Comparison of ENCODE assay signal across 11 mouse cellular contexts in the genomic region with DNA sequence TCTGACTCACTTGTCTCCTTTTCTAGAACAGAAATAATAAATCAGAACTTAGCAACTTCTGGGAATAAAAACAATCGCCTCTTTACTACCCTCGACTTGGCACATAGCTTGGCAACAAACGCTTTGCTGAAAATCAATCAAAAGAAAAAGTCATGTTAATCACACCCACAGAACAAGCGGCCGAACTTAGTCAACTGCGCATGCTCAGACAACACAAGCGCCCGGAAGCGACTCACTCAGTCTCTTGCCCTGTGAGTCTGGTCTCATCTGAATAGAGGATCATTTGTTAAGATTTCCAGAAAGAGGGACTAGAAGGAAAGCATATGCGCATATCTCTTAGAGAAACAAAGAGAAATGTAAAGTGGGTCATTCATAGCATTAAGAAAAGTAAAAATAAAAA.
A peak's percentile ranks its signal among the peaks of the same experiment; 100 is the strongest.
DNase-seq lines count a peak whose midpoint lies in the region; ATAC-seq lines count a peak whose summit lies in the region.
"Had no signal": no experiment of that assay in that cellular context is flagged by ENCODE, and none has a peak within 500 bp of the region (broad histone marks: within the 10 kb centered on the region; RNA-seq: fewer than 3 reads in every experiment).

No protein-coding gene starts in this region.

- no peak overlapping the region for H3K4me3 ChIP-seq in limb, embryonic 13.5 days
- no peak overlapping the region for H3K4me3 ChIP-seq in limb, embryonic 10.5 days
- no peak overlapping the region for H3K4me3 ChIP-seq in forebrain, embryonic 10.5 days
- H3K4me3 ChIP-seq in neural tube, embryonic 15.5 days (replicated peaks), result peak overlapping the region; percentile 14; the same call in 1 of the 2 replicates
- H3K4me3 ChIP-seq: heart, embryonic 15.5 days; limb, embryonic 12.5 days had no signal

- no peak for DNase-seq in limb, embryonic 10.5 days (ENCODE audit: low spot score)
- DNase-seq in forebrain, embryonic 10.5 days (ENCODE audit: extremely low spot score, low spot score), result peak; percentile 46
- DNase-seq in layer of hippocampus, adult 9-11 months, result peak; percentile 75
- DNase-seq in spleen, postnatal 14 days (ENCODE audit: low spot score in 2 of 2), result no peak

- H3K36me3 ChIP-seq in limb, embryonic 13.5 days, result no peaks in the 10 kb centered on the region
- H3K36me3 ChIP-seq in limb, embryonic 10.5 days, result no peaks in the 10 kb centered on the region
- H3K36me3 ChIP-seq in forebrain, embryonic 10.5 days (replicated peaks), result no peaks in the 10 kb centered on the region
- no peaks in the 10 kb centered on the region for H3K36me3 ChIP-seq in neural tube, embryonic 15.5 days
- H3K36me3 ChIP-seq: heart, embryonic 15.5 days; limb, embryonic 12.5 days had no signal

- no peak overlapping the region for H3K27ac ChIP-seq in limb, embryonic 13.5 days
- H3K27ac ChIP-seq in limb, embryonic 10.5 days, result no peak overlapping the region
- peak overlapping the region; percentile 80 for H3K27ac ChIP-seq in forebrain, embryonic 10.5 days
- H3K27ac ChIP-seq in neural tube, embryonic 15.5 days (replicated peaks), result no peak overlapping the region
- H3K27ac ChIP-seq: heart, embryonic 15.5 days; limb, embryonic 12.5 days had no signal

- H3K9me3 ChIP-seq in limb, embryonic 13.5 days, result no peaks in the 10 kb centered on the region
- no peaks in the 10 kb centered on the region for H3K9me3 ChIP-seq in limb, embryonic 10.5 days (replicated peaks)
- H3K9me3 ChIP-seq in forebrain, embryonic 10.5 days, result no peaks in the 10 kb centered on the region
- H3K9me3 ChIP-seq in neural tube, embryonic 15.5 days (replicated peaks), result no peaks in the 10 kb centered on the region
- H3K9me3 ChIP-seq: heart, embryonic 15.5 days; limb, embryonic 12.5 days had no signal

- no peak overlapping the region for H3K9ac ChIP-seq in limb, embryonic 13.5 days
- H3K9ac ChIP-seq in neural tube, embryonic 15.5 days (replicated peaks), result no peak overlapping the region
- H3K9ac ChIP-seq: heart, embryonic 15.5 days; limb, embryonic 12.5 days had no signal

- ATAC-seq in limb, embryonic 13.5 days (ENCODE audit: low FRiP score, low read depth), result no peak
- no peak for ATAC-seq in neural tube, embryonic 15.5 days (ENCODE audit: low FRiP score)
- ATAC-seq in megakaryocyte-erythroid progenitor cell, adult 5-6 weeks (replicated peaks; ENCODE audit: low FRiP score, low TSS enrichment, poor library complexity, severe bottlenecking), result no peak
- no peak for ATAC-seq in activated CD4-positive, CD25-positive, alpha-beta regulatory T cell, adult 4 months
- ATAC-seq: Patski had no signal

- WGBS in limb, embryonic 13.5 days, result 61% methylated on average over 10 of the region's 10 CpGs
- WGBS in limb, embryonic 10.5 days, result 70% methylated on average over 10 of the region's 10 CpGs
- 48% methylated on average over 10 of the region's 10 CpGs for WGBS in forebrain, embryonic 10.5 days
- WGBS in neural tube, embryonic 15.5 days, result 28% methylated on average over 10 of the region's 10 CpGs

- H3K27me3 ChIP-seq in limb, embryonic 13.5 days, result 0 out of 2 replicates have a peak, but pooled peaks cover 6% of the 10 kb centered on the region
- no peaks in the 10 kb centered on the region for H3K27me3 ChIP-seq in limb, embryonic 10.5 days (ENCODE audit: low read depth, poor library complexity, severe bottlenecking)
- peaks cover 14% of the 10 kb centered on the region; the same call in 1 of the 2 replicates for H3K27me3 ChIP-seq in forebrain, embryonic 10.5 days (ENCODE audit: poor library complexity, severe bottlenecking)
- H3K27me3 ChIP-seq in neural tube, embryonic 15.5 days (replicated peaks), result no peaks in the 10 kb centered on the region
- H3K27me3 ChIP-seq: heart, embryonic 15.5 days; limb, embryonic 12.5 days had no signal

- peak overlapping the region; percentile 2; the same call in 1 of the 2 replicates for H3K4me2 ChIP-seq in limb, embryonic 13.5 days (replicated peaks)
- H3K4me2 ChIP-seq in neural tube, embryonic 15.5 days, result peak overlapping the region; percentile 59
- H3K4me2 ChIP-seq: heart, embryonic 15.5 days had no signal

- peaks cover 9% of the 10 kb centered on the region; the same call in 1 of the 2 replicates for H3K4me1 ChIP-seq in limb, embryonic 13.5 days
- H3K4me1 ChIP-seq in limb, embryonic 10.5 days, result peaks cover 10% of the 10 kb centered on the region
- peaks cover 47% of the 10 kb centered on the region for H3K4me1 ChIP-seq in forebrain, embryonic 10.5 days
- H3K4me1 ChIP-seq in neural tube, embryonic 15.5 days, result peaks cover 15% of the 10 kb centered on the region
- H3K4me1 ChIP-seq: heart, embryonic 15.5 days had no signal

Comparison
In these comparisons a context has a peak if more than half of its experiments do, and no peak if none do; other contexts are left out.
1. DNase-seq: peak in forebrain, embryonic 10.5 days (single experiment) and layer of hippocampus, adult 9-11 months (single experiment); none in limb, embryonic 10.5 days (single experiment) and spleen, postnatal 14 days (0 of 2).